13 mouse cellular contexts compared by ENCODE assay signal in the genomic region with DNA sequence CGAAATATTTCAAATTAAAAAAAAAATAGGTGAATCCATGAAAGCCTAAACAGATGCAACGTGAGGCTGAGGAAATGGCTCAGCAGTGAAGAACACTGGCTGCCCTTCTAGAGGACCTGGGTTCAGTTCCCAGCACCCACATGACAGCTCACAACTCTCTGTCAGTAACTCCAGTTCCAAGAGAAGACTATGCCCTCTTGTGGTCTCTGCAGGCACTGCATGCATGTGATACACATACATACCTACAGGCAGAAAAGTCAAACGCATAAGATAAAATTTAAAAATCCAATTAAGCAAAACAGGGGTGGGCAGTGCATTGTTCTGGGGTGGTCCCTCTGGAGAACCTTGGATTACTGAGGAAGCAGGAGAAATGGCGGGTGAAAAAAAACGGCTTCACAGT.
DNase-seq lines count a peak whose midpoint lies in the region; ATAC-seq and TF ChIP-seq lines count a peak whose summit lies in the region.
"Had no signal": no experiment of that assay in that cellular context is flagged by ENCODE, and none has a peak within 500 bp of the region (broad histone marks: within the 10 kb centered on the region; RNA-seq: fewer than 3 reads in every experiment).

No protein-coding gene starts in this region.

- H3K9me3 ChIP-seq in kidney, postnatal 0 days (replicated peaks; ENCODE audit: low read length): no peaks in the 10 kb centered on the region
- peaks cover 7% of the 10 kb centered on the region for H3K9me3 ChIP-seq in E14TG2a.4 (ENCODE audit: low read length)
- H3K9me3 ChIP-seq: limb, embryonic 10.5 days had no signal

- TF ChIP-seq CTCF in kidney, postnatal 0 days (IDR thresholded peaks at IDR 0.05; ENCODE audit: low read depth): peak; percentile 44
- no peak for TF ChIP-seq CTCF in kidney, adult 2 months (conservative IDR thresholded peaks at IDR 0.05; ENCODE audit: insufficient read depth, insufficient read length, low read depth, low read length)
- peak; percentile 79 for TF ChIP-seq CTCF in E14TG2a.4 (conservative IDR thresholded peaks at IDR 0.05; ENCODE audit: low read length)

- no peak overlapping the region for H3K4me2 ChIP-seq in kidney, postnatal 0 days (ENCODE audit: low read length)

- H3K9ac ChIP-seq in kidney, postnatal 0 days (ENCODE audit: low read depth, low read length): no peak overlapping the region

- no peaks in the 10 kb centered on the region for H3K36me3 ChIP-seq in kidney, postnatal 0 days (ENCODE audit: insufficient read depth, low read length)
- H3K36me3 ChIP-seq in kidney, adult 2 months (ENCODE audit: control insufficient read depth, insufficient read depth, low read length): no peaks in the 10 kb centered on the region
- H3K36me3 ChIP-seq in E14TG2a.4 (ENCODE audit: insufficient read depth, low read length): no peaks in the 10 kb centered on the region

- no peak overlapping the region for H3K27ac ChIP-seq in kidney, postnatal 0 days
- no peak overlapping the region for H3K27ac ChIP-seq in kidney, adult 2 months (ENCODE audit: insufficient read depth, low read depth, low read length)
- H3K27ac ChIP-seq: limb, embryonic 10.5 days had no signal

- no peak overlapping the region for H3K4me3 ChIP-seq in kidney, postnatal 0 days (replicated peaks; ENCODE audit: low read depth, low read length)
- no peak overlapping the region for H3K4me3 ChIP-seq in kidney, adult 2 months (ENCODE audit: insufficient read depth, low read depth, low read length)
- no peak overlapping the region for H3K4me3 ChIP-seq in E14TG2a.4 (replicated peaks; ENCODE audit: low read length)
- H3K4me3 ChIP-seq: limb, embryonic 10.5 days had no signal

- peaks cover 14% of the 10 kb centered on the region; the same call in 1 of the 2 replicates for H3K27me3 ChIP-seq in kidney, postnatal 0 days (ENCODE audit: insufficient read depth, low read length)
- no peaks in the 10 kb centered on the region for H3K27me3 ChIP-seq in kidney, adult 2 months (replicated peaks; ENCODE audit: control insufficient read depth, insufficient read depth, low read length)
- H3K27me3 ChIP-seq in E14TG2a.4 (ENCODE audit: insufficient read depth, low read length): peaks cover 11% of the 10 kb centered on the region

- no peak for DNase-seq in kidney, postnatal 0 days (ENCODE audit: low spot score)
- DNase-seq in kidney, adult 2 months: no peak
- DNase-seq in 416B (ENCODE audit: low read depth): peak; percentile 31
- DNase-seq in c-Kit-positive CD71-positive TER-119-positive erythroid progenitor cells, embryonic 14.5 days (ENCODE audit: low spot score): peak; percentile 20
- DNase-seq in yolk sac, embryonic 10.5 days (ENCODE audit: low spot score): no peak
- DNase-seq in cerebellum, adult 11-12 months: no peak
- no peak for DNase-seq in adrenal gland, adult (ENCODE audit: inconsistent age in 2 of 2, low spot score in 1 of 2)
- DNase-seq: gastrocnemius, postnatal 36 days; kidney, adult 8-10 months; lung, postnatal 36 days had no signal

- 97% methylated on average over 5 of the region's 5 CpGs for WGBS in kidney, postnatal 0 days
- WGBS in kidney, adult 2 months: 96% methylated on average over 5 of the region's 5 CpGs

- no peak for TF ChIP-seq POLR2A in kidney, adult 2 months (IDR thresholded peaks at IDR 0.05; ENCODE audit: low read depth, low read length)

- H3K4me1 ChIP-seq in kidney, postnatal 0 days (replicated peaks; ENCODE audit: insufficient read depth, low read length): peaks cover 14% of the 10 kb centered on the region
- no peaks in the 10 kb centered on the region for H3K4me1 ChIP-seq in kidney, adult 2 months (ENCODE audit: control insufficient read depth, insufficient read depth, low read length)
- H3K4me1 ChIP-seq in E14TG2a.4 (replicated peaks; ENCODE audit: low read depth, low read length): peaks cover 13% of the 10 kb centered on the region

- ATAC-seq in kidney, postnatal 0 days (replicated peaks; ENCODE audit: low FRiP score, low read depth): no peak
- ATAC-seq: activated CD4-positive, CD25-positive, alpha-beta regulatory T cell, adult 4 months had no signal

Comparison
In these comparisons a context has a peak if more than half of its experiments do, and no peak if none do; other contexts are left out.
1. DNase-seq: peak in 416B (single experiment) and c-Kit-positive CD71-positive TER-119-positive erythroid progenitor cells, embryonic 14.5 days (single experiment); none in kidney, postnatal 0 days (single experiment), kidney, adult 2 months (single experiment), yolk sac, embryonic 10.5 days (single experiment), cerebellum, adult 11-12 months (single experiment) and adrenal gland, adult (0 of 2).